In genomic region chr10:63203728-63204127, GRCm38 (mm10) we compare ENCODE assay signal across 19 mouse cellular contexts. TPM values are rescaled to one million over a fixed set of nuclear protein-coding genes. Genes with fewer than 3 reads are reported as not detected.
DNase-seq lines count a peak whose midpoint lies in the region; ATAC-seq lines count a peak whose summit lies in the region.
"Had no signal": no experiment of that assay in that cellular context is flagged by ENCODE, and none has a peak within 500 bp of the region (broad histone marks: within the 10 kb centered on the region; RNA-seq: fewer than 3 reads in every experiment).

TSS of gene Mypn (minus strand) at chr10:63203952.

- H3K27ac ChIP-seq in brown adipose tissue, adult 24 weeks (replicated peaks; ENCODE audit: low read depth, low read length): no peak within 1 kb of the TSS
- H3K27ac ChIP-seq in heart, embryonic 13.5 days (replicated peaks): peak within 1 kb of the TSS; percentile 82
- H3K27ac ChIP-seq: forebrain, embryonic 13.5 days; liver, embryonic 12.5 days; lung, embryonic 15.5 days had no signal

- H3K4me3 ChIP-seq in brown adipose tissue, adult 24 weeks (ENCODE audit: insufficient read depth, low read depth, low read length): peak within 1 kb of the TSS; percentile 3; the same call in 1 of the 2 replicates
- H3K4me3 ChIP-seq in heart, embryonic 13.5 days: peak within 1 kb of the TSS; percentile 50
- H3K4me3 ChIP-seq: forebrain, embryonic 13.5 days; liver, embryonic 12.5 days; lung, embryonic 15.5 days had no signal

- WGBS in heart, embryonic 13.5 days: 45% methylated on average over 15 of the region's 15 CpGs

- intact Hi-C loops in left cerebral cortex, postnatal 25 days (cut with DNase I): no loop called here

- DNase-seq in gastrocnemius, postnatal 4 days (ENCODE audit: low spot score in 2 of 2): no peak
- DNase-seq in heart, postnatal 4 days: peak; percentile 62
- no peak for DNase-seq in left cerebral cortex, postnatal 25 days (ENCODE audit: low spot score in 2 of 2)
- DNase-seq in lung, postnatal 4 days: no peak
- DNase-seq: cerebellum, adult 2 months; kidney, adult 11 months; kidney, postnatal 36 days; left cerebral cortex, postnatal 4 days; thymus, adult 18-20 months had no signal

- peak within 1 kb of the TSS; percentile 73 for H3K9ac ChIP-seq in heart, embryonic 13.5 days
- H3K9ac ChIP-seq: forebrain, embryonic 13.5 days; liver, embryonic 12.5 days; lung, embryonic 15.5 days had no signal

- H3K36me3 ChIP-seq in heart, embryonic 13.5 days: no peaks in the 10 kb centered on the region
- H3K36me3 ChIP-seq: liver, embryonic 12.5 days; lung, embryonic 15.5 days had no signal

- no peak for ATAC-seq in heart, embryonic 13.5 days (ENCODE audit: extremely low read depth, insufficient number of reproducible peaks, low FRiP score, low TSS enrichment)
- no peak for ATAC-seq in frontal cortex, adult (ENCODE audit: low TSS enrichment)
- ATAC-seq: forebrain, embryonic 13.5 days; hindbrain, embryonic 16.5 days; liver, embryonic 12.5 days; midbrain, embryonic 16.5 days had no signal

- H3K4me1 ChIP-seq in brown adipose tissue, adult 24 weeks (ENCODE audit: control insufficient read depth, insufficient read depth, insufficient read length, low read length): no peaks in the 10 kb centered on the region
- peaks cover 13% of the 10 kb centered on the region for H3K4me1 ChIP-seq in heart, embryonic 13.5 days
- H3K4me1 ChIP-seq: forebrain, embryonic 13.5 days; lung, embryonic 15.5 days had no signal

- no peaks in the 10 kb centered on the region for H3K9me3 ChIP-seq in heart, embryonic 13.5 days
- H3K9me3 ChIP-seq: forebrain, embryonic 13.5 days; liver, embryonic 12.5 days; lung, embryonic 15.5 days had no signal

- H3K4me2 ChIP-seq in heart, embryonic 13.5 days: peak within 1 kb of the TSS; percentile 64
- H3K4me2 ChIP-seq: forebrain, embryonic 13.5 days; liver, embryonic 12.5 days; lung, embryonic 15.5 days had no signal

- H3K27me3 ChIP-seq in heart, embryonic 13.5 days (replicated peaks): no peaks in the 10 kb centered on the region
- H3K27me3 ChIP-seq: forebrain, embryonic 13.5 days; liver, embryonic 12.5 days; lung, embryonic 15.5 days had no signal

RNA-seq across cellular contexts. Expression of gene Mypn, which starts in this region (rescaled TPM):
- 1.5 and 2.5 TPM in 2 replicates for polyA plus RNA-seq in brown adipose tissue, adult 24 weeks (2012; ENCODE audit: insufficient read depth, insufficient read length, missing spikeins)
- total RNA-seq in gastrocnemius, postnatal 4 days (2021): 100 to 1,000 TPM; 208 to 218 TPM
- polyA plus RNA-seq in heart, embryonic 13.5 days (2015; fragmentation: Nextera tagmentation; extraction: Ambion mirVana): 4.7 and 5.3 TPM in 2 replicates
- 10 to 100 TPM; 69.3 to 75.7 TPM for total RNA-seq in heart, postnatal 4 days (2021)
- 1 to 10 TPM; 2.8 to 3.8 TPM for total RNA-seq in left cerebral cortex, postnatal 25 days (2021)
- total RNA-seq: common myeloid progenitor, adult 5-6 weeks; megakaryocyte, adult 5-6 weeks had no signal
- polyA plus RNA-seq: forebrain, embryonic 13.5 days had no signal

Comparison
In these comparisons a context has a peak if more than half of its experiments do, and no peak if none do; other contexts are left out.
1. RNA of gene Mypn (total RNA-seq): 208 to 218 TPM in gastrocnemius, postnatal 4 days and 69.3 to 75.7 TPM in heart, postnatal 4 days; 2.8 to 3.8 TPM in left cerebral cortex, postnatal 25 days; every median in the first group is over 10 times any median in the second.